In the genomic region with DNA sequence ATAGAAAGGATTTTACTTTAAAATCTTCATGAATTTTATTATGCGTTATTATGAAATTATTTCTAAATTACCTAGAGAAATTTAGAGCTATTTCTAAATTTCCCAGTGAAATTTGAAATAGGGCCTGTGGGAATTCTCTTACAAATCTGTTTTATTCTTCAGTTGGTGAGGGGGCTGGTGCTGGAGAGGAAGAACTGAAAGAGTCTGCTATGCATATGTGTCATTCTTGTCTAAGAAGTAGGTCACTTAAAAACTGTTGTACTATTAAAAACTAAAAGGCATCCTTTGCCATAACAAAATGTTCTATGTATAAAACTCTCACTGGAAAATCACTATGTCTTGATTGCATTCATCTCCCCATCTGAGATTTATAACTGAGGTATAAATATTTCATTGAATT, we compare ENCODE assay signal across 16 mouse cellular contexts.
"Had no signal": no experiment of that assay in that cellular context is flagged by ENCODE, and none has a peak within 500 bp of the region (broad histone marks: within the 10 kb centered on the region; RNA-seq: fewer than 3 reads in every experiment).

No protein-coding gene starts in this region.

- H3K4me3 ChIP-seq: neural tube, embryonic 13.5 days; neural tube, embryonic 15.5 days; stomach, embryonic 15.5 days had no signal

- H3K27me3 ChIP-seq: neural tube, embryonic 13.5 days; neural tube, embryonic 15.5 days; stomach, embryonic 15.5 days had no signal

- H3K9ac ChIP-seq: neural tube, embryonic 13.5 days; neural tube, embryonic 15.5 days; stomach, embryonic 15.5 days had no signal

- H3K4me1 ChIP-seq: neural tube, embryonic 13.5 days; neural tube, embryonic 15.5 days; stomach, embryonic 15.5 days had no signal

- H3K36me3 ChIP-seq: neural tube, embryonic 13.5 days; neural tube, embryonic 15.5 days; stomach, embryonic 15.5 days had no signal

- H3K27ac ChIP-seq: neural tube, embryonic 13.5 days; neural tube, embryonic 15.5 days; stomach, embryonic 15.5 days; stomach, postnatal 0 days had no signal

- DNase-seq: retina, postnatal 1 day; right cerebral cortex, adult 18-20 months; right cerebral cortex, postnatal 14 days; right cerebral cortex, postnatal 25 days; right cerebral cortex, postnatal 4 days; spleen, adult 18-20 months; thymus, adult 18-20 months; thymus, adult 2 months; thymus, postnatal 14 days; thymus, postnatal 25 days; thymus, postnatal 36 days; thymus, postnatal 4 days had no signal
